Mouse (Mus musculus): ENCODE results near the gene Gna14. TPM values are rescaled to one million over a fixed set of nuclear protein-coding genes. Genes with fewer than 3 reads are reported as not detected.

Gna14 gene
- total and polyA plus RNA-seq, 3 experiments = not detected

- Histone ChIP-seq H3K9me3 (replicated peaks; ENCODE audit: insufficient read depth, low read length) (no peaks in the 10 kb centered on the region), H3K4me1 (ENCODE audit: control insufficient read depth in 1 of 2, insufficient read depth in 2 of 2, low read length in 2 of 2) (peaks cover 0 to 21% of the 10 kb centered on the region in 2 experiments; a peak in 2 of 4 replicates), H3K27me3 (ENCODE audit: control insufficient read depth in 1 of 2, insufficient read depth in 2 of 2, low read length in 2 of 2) (no peaks in the 10 kb centered on the region), H3K9ac (ENCODE audit: control insufficient read depth, low read depth, low read length, poor library complexity, severe bottlenecking) (no peak overlapping the region), H3K4me3 (ENCODE audit: control insufficient read depth in 1 of 2, insufficient read depth in 1 of 2, low read depth in 2 of 2, low read length in 2 of 2) (no peak overlapping the region), H3K27ac (ENCODE audit: control insufficient read depth, low read depth, low read length) (no peak overlapping the region), H3K79me2 (ENCODE audit: control insufficient read depth, insufficient read depth, low read length, poor library complexity) (no peaks in the 10 kb centered on the region), H3K36me3 (ENCODE audit: control insufficient read depth in 1 of 2, insufficient read depth in 2 of 2, low read length in 2 of 2) (peaks cover 0 to 20% of the 10 kb centered on the region in 2 experiments; a peak in 2 of 4 replicates)
- TF ChIP-seq MAZ (IDR thresholded peaks at IDR 0.05; ENCODE audit: low read depth, low read length) (no peak), USF1 (IDR thresholded peaks at IDR 0.05; ENCODE audit: low read depth, low read length) (no peak), MYB (IDR thresholded peaks at IDR 0.05; ENCODE audit: low read depth, low read length) (no peak), MAX (IDR thresholded peaks at IDR 0.05; ENCODE audit: low read length) (no peak), GATA1 (IDR thresholded peaks at IDR 0.05; ENCODE audit: low read depth, low read length) (no peak), TAL1 (IDR thresholded peaks at IDR 0.05; ENCODE audit: low read length) (no peak), SMC3 (IDR thresholded peaks at IDR 0.05; ENCODE audit: low read depth, low read length) (no peak), JUND (IDR thresholded peaks at IDR 0.05; ENCODE audit: low read depth, low read length) (no peak), MAFK (IDR thresholded peaks at IDR 0.05; ENCODE audit: borderline replicate concordance, low read depth, low read length) (no peak), ZKSCAN1 (IDR thresholded peaks at IDR 0.05; ENCODE audit: low read depth, low read length) (no peak), POLR2A (IDR thresholded peaks at IDR 0.05; ENCODE audit: control insufficient read depth in 1 of 2, insufficient read depth in 1 of 2, low read depth in 1 of 2, low read length in 2 of 2, poor library complexity in 1 of 2) (no peak), BHLHE40 (IDR thresholded peaks at IDR 0.05; ENCODE audit: borderline replicate concordance, low read depth, low read length) (no peak), UBTF (IDR thresholded peaks at IDR 0.05; ENCODE audit: borderline replicate concordance, insufficient read depth, low read depth, low read length) (no peak)
- DNase-seq (ENCODE audit: low read depth, low spot score) = no peak
These were observed 11.1 kb downstream of the Gna14 start for GRCm38 (mm10) chr19:16446612-16447011.

- H3K4me1 ChIP-seq (ENCODE audit: control insufficient read depth in 1 of 2, insufficient read depth in 2 of 2, low read length in 2 of 2) = peaks cover 0 to 21% of the 10 kb centered on the region in 2 experiments; a peak in 2 of 4 replicates
- no peaks in the 10 kb centered on the region for H3K9me3 ChIP-seq (replicated peaks; ENCODE audit: insufficient read depth, low read length)
- no peak overlapping the region for H3K4me3 ChIP-seq (ENCODE audit: control insufficient read depth in 1 of 2, insufficient read depth in 1 of 2, low read depth in 2 of 2, low read length in 2 of 2)
- DNase-seq (ENCODE audit: low read depth, low spot score) = peak; percentile 55
- TF ChIP-seq E2F4 (IDR thresholded peaks at IDR 0.05; ENCODE audit: borderline replicate concordance, low read depth, low read length) (no peak), GATA1 (IDR thresholded peaks at IDR 0.05; ENCODE audit: low read depth, low read length) (peak; percentile 67), GABPA (IDR thresholded peaks at IDR 0.05; ENCODE audit: low read depth, low read length) (no peak), MAZ (IDR thresholded peaks at IDR 0.05; ENCODE audit: low read depth, low read length) (no peak), ETS1 (IDR thresholded peaks at IDR 0.05; ENCODE audit: low read depth, low read length) (peak; percentile 40), EP300 (IDR thresholded peaks at IDR 0.05; ENCODE audit: low read depth in 1 of 2, low read length in 2 of 2) (peak; percentile 44 to 65; a peak in 3 of 4 replicates), SIN3A (IDR thresholded peaks at IDR 0.05; ENCODE audit: low read length) (peak; percentile 8; the same call in 1 of the 2 replicates), JUND (IDR thresholded peaks at IDR 0.05; ENCODE audit: low read depth, low read length) (0 out of 2 replicates have a peak, but pooled peaks have one; percentile 32)
- no peak overlapping the region for H3K9ac ChIP-seq (ENCODE audit: control insufficient read depth, low read depth, low read length, poor library complexity, severe bottlenecking)
- H3K27ac ChIP-seq (ENCODE audit: control insufficient read depth, low read depth, low read length) = peak overlapping the region; percentile 91
- H3K79me2 ChIP-seq (ENCODE audit: control insufficient read depth, insufficient read depth, low read length, poor library complexity) = no peaks in the 10 kb centered on the region
- H3K36me3 ChIP-seq (ENCODE audit: control insufficient read depth in 1 of 2, insufficient read depth in 2 of 2, low read length in 2 of 2) = peaks cover 0 to 19% of the 10 kb centered on the region in 2 experiments; a peak in 2 of 4 replicates
- no peaks in the 10 kb centered on the region for H3K27me3 ChIP-seq (ENCODE audit: control insufficient read depth in 1 of 2, insufficient read depth in 2 of 2, low read length in 2 of 2)
These were observed 12.5 kb downstream of the Gna14 start for GRCm38 (mm10) chr19:16447832-16448621.
